Mouse (Mus musculus) embryonic facial prominence, embryonic 13.5 days (tissue): ENCODE measurements around the gene Ccdc181. TPM values are rescaled to one million over a fixed set of nuclear protein-coding genes. Genes with fewer than 3 reads are reported as not detected.

Experiments used
- ATAC-seq: fragments of 200-750 bp; cut with Nextera tagmentation; 2 replicates; pipeline ENCODE4 v1.8.0; 2017; ENCODE audit warnings: low read depth; ENCODE audit not compliant: insufficient number of reproducible peaks, insufficient read depth, low FRiP score, low TSS enrichment
- H3K27ac ChIP-seq: fragments of 300-500 bp; sonication (generic); 2 replicates; pipeline ENCODE4 v1.5.1; 2015; ENCODE audit warnings: moderate library complexity, mild to moderate bottlenecking, inconsistent platforms
- H3K27me3 ChIP-seq: fragments of 300-500 bp; sonication (generic); 2 replicates; pipeline ENCODE4 v1.6.1; 2015; ENCODE audit warnings: mild to moderate bottlenecking, inconsistent platforms
- H3K36me3 ChIP-seq: fragments of 300-500 bp; sonication (generic); 2 replicates; pipeline ENCODE4 v1.6.1; 2015; ENCODE audit warnings: mild to moderate bottlenecking, inconsistent platforms
- H3K4me1 ChIP-seq: fragments of 300-500 bp; sonication (generic); 2 replicates; pipeline ENCODE4 v1.6.1; 2015; ENCODE audit warnings: inconsistent platforms
- H3K4me2 ChIP-seq: fragments of 300-500 bp; sonication (generic); 2 replicates; pipeline ENCODE4 v1.6.1; 2015; ENCODE audit warnings: moderate library complexity, mild to moderate bottlenecking, inconsistent platforms
- H3K4me3 ChIP-seq: fragments of 300-500 bp; sonication (generic); 2 replicates; pipeline ENCODE4 v1.5.1; 2015; ENCODE audit warnings: mild to moderate bottlenecking, inconsistent platforms
- H3K9ac ChIP-seq: fragments of 300-500 bp; sonication (generic); 2 replicates; pipeline ENCODE4 v1.6.1; 2015; ENCODE audit warnings: mild to moderate bottlenecking, inconsistent platforms
- H3K9me3 ChIP-seq: fragments of 300-500 bp; sonication (generic); 2 replicates; pipeline ENCODE4 v1.6.1; 2016; ENCODE audit warnings: inconsistent platforms
- WGBS: fragments of 180-500 bp; shearing (Covaris S2); methylation state at CpG from one replicate; pipeline ENCODE4 v1.1.7; 2015; ENCODE audit warnings: mixed read lengths; 5-methylcytosine and 5-hydroxymethylcytosine counted together
- polyA plus RNA-seq: library from polyadenylated mRNA; unstranded; fragments of >200 nt; fragmentation: Nextera tagmentation; extraction: Ambion mirVana; gene quantifications from 2 replicates; pipeline ENCODE4 v1.2.1, GENCODE M21; 2015

The Ccdc181 gene
- polyA plus RNA-seq, 1 experiment from 2014 or later: 6.8 TPM

GRCm38 (mm10) chr1:164250391-164251150, 24.8 kb upstream of the Ccdc181 start:
- H3K36me3 ChIP-seq: no peaks in the 10 kb centered on the region
- 0 out of 2 replicates have a peak overlapping the region, but pooled peaks have one; percentile 78 for H3K9ac ChIP-seq
- no peak for ATAC-seq
- H3K27me3 ChIP-seq: peaks cover 4% of the 10 kb centered on the region; the same call in 1 of the 2 replicates
- no peak overlapping the region for H3K27ac ChIP-seq
- WGBS: 45% methylated on average over 8 of the region's 8 CpGs
- peaks cover 28% of the 10 kb centered on the region for H3K4me1 ChIP-seq
- H3K4me3 ChIP-seq: peak overlapping the region; percentile 81
- H3K9me3 ChIP-seq: no peaks in the 10 kb centered on the region
- H3K4me2 ChIP-seq: peak overlapping the region; percentile 78

- no peak overlapping the region for H3K4me2 ChIP-seq
- WGBS: 94% methylated on average over 1 of the region's 1 CpGs
- H3K27ac ChIP-seq: no peak overlapping the region
- peaks cover 28% of the 10 kb centered on the region for H3K4me1 ChIP-seq
- H3K36me3 ChIP-seq: no peaks in the 10 kb centered on the region
- peaks cover 4% of the 10 kb centered on the region; the same call in 1 of the 2 replicates for H3K27me3 ChIP-seq
- no peak for ATAC-seq
- no peak overlapping the region for H3K4me3 ChIP-seq
- no peak overlapping the region for H3K9ac ChIP-seq
- no peaks in the 10 kb centered on the region for H3K9me3 ChIP-seq
Observed at GRCm38 (mm10) chr1:164251438-164251837, 23.9 kb upstream of the Ccdc181 start.

GRCm38 (mm10) chr1:164252551-164252950, 22.8 kb upstream of the Ccdc181 start:
- ATAC-seq: no peak
- Histone ChIP-seq H3K4me3 (no peak overlapping the region), H3K9me3 (no peaks in the 10 kb centered on the region), H3K27me3 (peaks cover 4% of the 10 kb centered on the region; the same call in 1 of the 2 replicates), H3K9ac (no peak overlapping the region), H3K4me1 (peaks cover 27% of the 10 kb centered on the region), H3K4me2 (no peak overlapping the region), H3K27ac (no peak overlapping the region), H3K36me3 (peaks cover 9% of the 10 kb centered on the region)
- WGBS: 71% methylated on average over 5 of the region's 5 CpGs

- 75% methylated on average over 3 of the region's 3 CpGs for WGBS
- ATAC-seq: no peak
Observed at GRCm38 (mm10) chr1:164254836-164255235, 20.5 kb upstream of the Ccdc181 start.

GRCm38 (mm10) chr1:164260171-164261028, 15.0 kb upstream of the Ccdc181 start:
- no peak for ATAC-seq
- no peak overlapping the region for H3K4me3 ChIP-seq
- H3K9ac ChIP-seq: 0 out of 2 replicates have a peak overlapping the region, but pooled peaks have one; percentile 6
- H3K27me3 ChIP-seq: no peaks in the 10 kb centered on the region
- WGBS: 76% methylated on average over 16 of the region's 16 CpGs
- H3K27ac ChIP-seq: no peak overlapping the region
- no peaks in the 10 kb centered on the region for H3K4me1 ChIP-seq
- H3K4me2 ChIP-seq: no peak overlapping the region
- no peaks in the 10 kb centered on the region for H3K9me3 ChIP-seq
- peaks cover 20% of the 10 kb centered on the region for H3K36me3 ChIP-seq

More at GRCm38 (mm10) chr1:164254836-164255235, 20.5 kb upstream of the Ccdc181 start:
- peaks cover 12% of the 10 kb centered on the region for H3K4me1 ChIP-seq
- H3K27ac ChIP-seq: no peak overlapping the region
- no peaks in the 10 kb centered on the region for H3K9me3 ChIP-seq
- H3K36me3 ChIP-seq: peaks cover 9% of the 10 kb centered on the region
- no peak overlapping the region for H3K9ac ChIP-seq
- H3K27me3 ChIP-seq: peaks cover 4% of the 10 kb centered on the region; the same call in 1 of the 2 replicates
- H3K4me3 ChIP-seq: no peak overlapping the region
- H3K4me2 ChIP-seq: no peak overlapping the region

GRCm38 (mm10) chr1:164261553-164261952, 13.8 kb upstream of the Ccdc181 start:
- Histone ChIP-seq H3K27ac (no peak overlapping the region), H3K4me2 (no peak overlapping the region), H3K9me3 (no peaks in the 10 kb centered on the region; the same call in 1 of the 2 replicates), H3K9ac (no peak overlapping the region), H3K27me3 (no peaks in the 10 kb centered on the region), H3K4me1 (no peaks in the 10 kb centered on the region), H3K4me3 (no peak overlapping the region), H3K36me3 (peaks cover 25% of the 10 kb centered on the region)
- ATAC-seq: no peak
- 85% methylated on average over 7 of the region's 7 CpGs for WGBS

- 69% methylated on average over 7 of the region's 7 CpGs for WGBS
Observed at GRCm38 (mm10) chr1:164270941-164271340, 4.4 kb upstream of the Ccdc181 start.

GRCm38 (mm10) chr1:164273659-164274058, 1.7 kb upstream of the Ccdc181 start:
- H3K27ac ChIP-seq: no peak overlapping the region
- no peak overlapping the region for H3K9ac ChIP-seq
- H3K4me1 ChIP-seq: peaks cover 14% of the 10 kb centered on the region
- H3K4me2 ChIP-seq: 0 out of 2 replicates have a peak overlapping the region, but pooled peaks have one; percentile 9
- 17% methylated on average over 6 of the region's 6 CpGs for WGBS
- ATAC-seq: no peak
- H3K9me3 ChIP-seq: no peaks in the 10 kb centered on the region
- H3K4me3 ChIP-seq: no peak overlapping the region
- no peaks in the 10 kb centered on the region for H3K36me3 ChIP-seq
- H3K27me3 ChIP-seq: no peaks in the 10 kb centered on the region

More at GRCm38 (mm10) chr1:164270941-164271340, 4.4 kb upstream of the Ccdc181 start:
- Histone ChIP-seq H3K9ac (no peak overlapping the region), H3K27me3 (no peaks in the 10 kb centered on the region), H3K27ac (no peak overlapping the region), H3K4me2 (no peak overlapping the region), H3K36me3 (peaks cover 3% of the 10 kb centered on the region; the same call in 1 of the 2 replicates), H3K4me3 (no peak overlapping the region), H3K4me1 (peaks cover 14% of the 10 kb centered on the region), H3K9me3 (no peaks in the 10 kb centered on the region; the same call in 1 of the 2 replicates)
- ATAC-seq: no peak

DNA sequence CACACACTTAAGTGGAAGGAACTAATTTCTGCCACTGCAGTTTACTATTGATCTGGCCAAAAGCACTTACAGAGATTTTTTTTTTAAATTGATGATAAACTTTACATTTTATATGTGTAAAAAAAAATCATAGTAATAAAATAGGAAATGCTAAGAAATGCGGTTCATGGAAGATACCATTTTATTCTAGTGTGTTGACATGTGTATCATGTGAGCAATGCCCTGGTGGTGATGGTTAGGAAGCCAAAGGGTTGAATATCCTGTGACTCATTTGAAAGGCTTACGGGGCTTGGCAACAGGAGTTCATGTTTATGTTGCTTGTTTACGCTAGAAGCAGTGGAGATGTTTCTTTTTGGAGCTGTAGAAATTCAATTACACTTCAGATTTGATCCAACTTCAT, 1.2 kb downstream of the Ccdc181 start:
- peaks cover 14% of the 10 kb centered on the region for H3K4me1 ChIP-seq
- WGBS: 82% methylated on average over 3 of the region's 3 CpGs

GRCm38 (mm10) chr1:164279332-164279731, 3.9 kb downstream of the Ccdc181 start:
- Histone ChIP-seq H3K9ac (no peak overlapping the region), H3K9me3 (no peaks in the 10 kb centered on the region), H3K4me3 (no peak overlapping the region), H3K27me3 (no peaks in the 10 kb centered on the region), H3K4me1 (peaks cover 3% of the 10 kb centered on the region; the same call in 1 of the 2 replicates), H3K27ac (no peak overlapping the region), H3K4me2 (no peak overlapping the region), H3K36me3 (0 out of 2 replicates have a peak, but pooled peaks cover 4% of the 10 kb centered on the region)
- WGBS: 71% methylated on average over 4 of the region's 4 CpGs
- no peak for ATAC-seq

More for the DNA sequence above, 1.2 kb downstream of the Ccdc181 start:
- Histone ChIP-seq H3K4me3 (no peak overlapping the region), H3K27ac (no peak overlapping the region), H3K4me2 (no peak overlapping the region), H3K9ac (no peak overlapping the region), H3K36me3 (0 out of 2 replicates have a peak, but pooled peaks cover 4% of the 10 kb centered on the region), H3K27me3 (no peaks in the 10 kb centered on the region), H3K9me3 (no peaks in the 10 kb centered on the region)
- no peak for ATAC-seq

DNA sequence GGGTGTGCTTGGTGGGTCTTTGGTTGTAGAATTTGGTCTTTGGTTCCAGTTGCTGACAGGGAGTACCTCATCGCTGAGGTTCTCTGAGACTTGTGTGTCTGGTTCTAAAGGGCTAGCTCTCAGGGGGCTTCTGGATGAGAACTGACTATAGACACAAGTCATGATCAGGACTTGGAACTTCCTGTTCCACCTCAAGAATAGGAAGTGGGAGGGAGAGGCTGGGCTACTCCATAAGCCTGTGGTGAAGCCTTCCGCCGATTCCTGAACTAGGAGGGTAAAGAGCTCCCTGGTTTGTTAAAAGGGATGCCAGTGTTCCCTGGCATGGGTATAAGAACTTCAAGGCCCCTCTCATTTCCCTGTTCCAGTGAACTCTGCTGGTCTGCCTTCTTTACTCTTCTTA, 8.6 kb downstream of the Ccdc181 start:
- H3K4me3 ChIP-seq: no peak overlapping the region
- WGBS: 88% methylated on average over 3 of the region's 3 CpGs
- ATAC-seq: no peak
- H3K36me3 ChIP-seq: 0 out of 2 replicates have a peak, but pooled peaks cover 4% of the 10 kb centered on the region
- no peaks in the 10 kb centered on the region for H3K9me3 ChIP-seq
- no peak overlapping the region for H3K27ac ChIP-seq
- no peaks in the 10 kb centered on the region for H3K27me3 ChIP-seq
- H3K4me1 ChIP-seq: no peaks in the 10 kb centered on the region
- H3K4me2 ChIP-seq: no peak overlapping the region
- no peak overlapping the region for H3K9ac ChIP-seq
